Mouse (Mus musculus): ENCODE data around the gene Col6a1.

DNA sequence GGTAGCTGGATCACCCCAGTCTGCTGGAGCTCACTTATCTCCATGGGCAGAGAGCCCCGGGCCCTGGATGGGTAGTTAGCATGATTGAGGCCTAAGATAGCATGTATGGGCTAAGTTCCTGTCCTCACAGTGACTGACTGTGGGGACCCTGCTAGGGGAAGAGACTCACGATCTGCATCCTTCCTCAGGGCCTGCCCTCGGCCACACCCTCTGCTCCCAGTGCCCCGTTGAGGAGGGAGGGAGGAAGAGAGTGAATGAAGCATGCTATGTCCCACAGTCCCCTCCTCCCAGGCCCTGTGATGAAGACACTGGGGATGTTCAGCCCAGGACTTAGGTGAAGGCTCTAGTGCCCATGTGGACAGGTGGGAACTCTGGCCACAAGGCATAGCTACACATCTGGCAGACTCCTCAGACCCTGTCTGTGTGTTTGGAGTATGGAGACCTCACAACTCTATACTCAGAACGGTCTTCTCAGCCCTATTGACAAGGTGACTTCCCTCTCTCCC, 1.7 kb downstream of the Col6a1 start:
- TF ChIP-seq POLR2A (IDR thresholded peaks at IDR 0.05; ENCODE audit: borderline replicate concordance, extremely low read depth, low read depth, low read length): no peak
- TF ChIP-seq CTCF (IDR thresholded peaks at IDR 0.05; ENCODE audit: insufficient read depth, low read length): no peak

Measured in lung, adult 2 months (tissue).